Mouse (Mus musculus): ENCODE measurements around the gene Slc27a1. TPM values are rescaled to one million over a fixed set of nuclear protein-coding genes. Genes with fewer than 3 reads are reported as not detected.

Slc27a1 gene
- total and polyA plus RNA-seq, 3 experiments = 0.46 to 1.3 TPM; not detected in 1

DNA sequence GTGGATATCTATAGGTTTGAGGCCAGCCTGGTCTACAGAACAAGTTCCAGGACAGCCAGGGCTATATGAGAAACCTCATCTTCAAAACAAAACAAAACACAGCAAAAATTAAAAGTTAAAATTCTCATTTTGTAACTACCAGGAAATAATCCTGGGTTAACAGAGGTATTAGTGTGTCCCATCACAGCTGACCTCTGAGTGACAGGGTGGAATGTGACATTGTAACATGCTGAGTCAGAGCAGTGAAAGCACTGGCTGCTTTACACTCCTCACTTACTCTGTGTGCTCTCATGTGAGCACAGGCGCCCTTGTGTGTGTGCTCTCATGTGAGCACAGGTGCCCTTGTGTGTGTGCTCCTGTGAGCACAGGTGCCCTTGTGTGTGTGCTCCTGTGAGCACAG lies 6.3 kb downstream of the Slc27a1 start:
- TF ChIP-seq ZNF384 (IDR thresholded peaks at IDR 0.05; ENCODE audit: low read depth, low read length) = no peak
- TF ChIP-seq SIN3A (IDR thresholded peaks at IDR 0.05; ENCODE audit: low read length) = no peak
- TF ChIP-seq CHD1 (IDR thresholded peaks at IDR 0.05; ENCODE audit: low read depth, low read length) = no peak
- TF ChIP-seq EP300 (IDR thresholded peaks at IDR 0.05; ENCODE audit: low read depth in 1 of 2, low read length in 2 of 2) = no peak
- no peak for TF ChIP-seq MYC (IDR thresholded peaks at IDR 0.05; ENCODE audit: low read depth, low read length)
- no peak for TF ChIP-seq TAL1 (IDR thresholded peaks at IDR 0.05; ENCODE audit: low read length)
- no peak for TF ChIP-seq ZMIZ1 (IDR thresholded peaks at IDR 0.05; ENCODE audit: low read depth, low read length)
- no peak for TF ChIP-seq NELFE (IDR thresholded peaks at IDR 0.05; ENCODE audit: low read depth, low read length)
- TF ChIP-seq CTCF (IDR thresholded peaks at IDR 0.05 in 2 of 3, conservative IDR thresholded peaks at IDR 0.05 in 1 of 3; ENCODE audit: control insufficient read depth in 1 of 3, insufficient read depth in 1 of 3, low read depth in 2 of 3, low read length in 3 of 3, poor library complexity in 1 of 3, severe bottlenecking in 1 of 3) = no peak
- TF ChIP-seq RCOR1 (IDR thresholded peaks at IDR 0.05; ENCODE audit: low read depth, low read length) = no peak
- no peaks in the 10 kb centered on the region for H3K9me3 ChIP-seq (replicated peaks; ENCODE audit: insufficient read depth, low read length)
- no peak overlapping the region for H3K9ac ChIP-seq (ENCODE audit: control insufficient read depth, low read depth, low read length, poor library complexity, severe bottlenecking)
- H3K4me1 ChIP-seq (ENCODE audit: control insufficient read depth in 1 of 2, insufficient read depth in 2 of 2, low read length in 2 of 2) = 0 out of 4 replicates have a peak, but pooled peaks cover 0 to 4% of the 10 kb centered on the region in 2 experiments
- no peak overlapping the region for H3K4me3 ChIP-seq (ENCODE audit: control insufficient read depth in 1 of 2, insufficient read depth in 1 of 2, low read depth in 2 of 2, low read length in 2 of 2)
- no peak for DNase-seq (ENCODE audit: low read depth, low spot score)
- H3K27ac ChIP-seq (ENCODE audit: control insufficient read depth, low read depth, low read length) = no peak overlapping the region
- no peaks in the 10 kb centered on the region for H3K79me2 ChIP-seq (ENCODE audit: control insufficient read depth, insufficient read depth, low read length, poor library complexity)
- H3K27me3 ChIP-seq (ENCODE audit: control insufficient read depth in 1 of 2, insufficient read depth in 2 of 2, low read length in 2 of 2) = no peaks in the 10 kb centered on the region; a peak in 2 of 4 replicates
- H3K36me3 ChIP-seq (ENCODE audit: control insufficient read depth in 1 of 2, insufficient read depth in 2 of 2, low read length in 2 of 2) = no peaks in the 10 kb centered on the region

GRCm38 (mm10) chr8:71577856-71578387 lies 9.2 kb downstream of the Slc27a1 start:
- no peaks in the 10 kb centered on the region for H3K9me3 ChIP-seq (replicated peaks; ENCODE audit: insufficient read depth, low read length)
- H3K4me3 ChIP-seq (ENCODE audit: control insufficient read depth in 1 of 2, insufficient read depth in 1 of 2, low read depth in 2 of 2, low read length in 2 of 2) = no peak overlapping the region
- H3K27ac ChIP-seq (ENCODE audit: control insufficient read depth, low read depth, low read length) = no peak overlapping the region
- DNase-seq (ENCODE audit: low read depth, low spot score) = no peak
- H3K79me2 ChIP-seq (ENCODE audit: control insufficient read depth, insufficient read depth, low read length, poor library complexity) = no peaks in the 10 kb centered on the region
- H3K36me3 ChIP-seq (ENCODE audit: control insufficient read depth in 1 of 2, insufficient read depth in 2 of 2, low read length in 2 of 2) = no peaks in the 10 kb centered on the region
- H3K9ac ChIP-seq (ENCODE audit: control insufficient read depth, low read depth, low read length, poor library complexity, severe bottlenecking) = no peak overlapping the region
- TF ChIP-seq NELFE (IDR thresholded peaks at IDR 0.05; ENCODE audit: low read depth, low read length) (no peak), TBP (IDR thresholded peaks at IDR 0.05; ENCODE audit: low read depth, low read length) (no peak), MAFK (IDR thresholded peaks at IDR 0.05; ENCODE audit: borderline replicate concordance, low read depth, low read length) (no peak), UBTF (IDR thresholded peaks at IDR 0.05; ENCODE audit: borderline replicate concordance, insufficient read depth, low read depth, low read length) (no peak), ZMIZ1 (IDR thresholded peaks at IDR 0.05; ENCODE audit: low read depth, low read length) (no peak), MEF2A (IDR thresholded peaks at IDR 0.05; ENCODE audit: extremely low read depth, insufficient replicate concordance, low read depth, low read length, poor library complexity, severe bottlenecking) (no peak), GATA1 (IDR thresholded peaks at IDR 0.05; ENCODE audit: low read depth, low read length) (no peak), USF2 (IDR thresholded peaks at IDR 0.05; ENCODE audit: borderline replicate concordance in 1 of 2, insufficient read depth in 1 of 2, low read depth in 1 of 2, low read length in 2 of 2) (no peak), ZNF384 (IDR thresholded peaks at IDR 0.05; ENCODE audit: low read depth, low read length) (no peak), ZC3H11A (IDR thresholded peaks at IDR 0.05; ENCODE audit: low read depth, low read length) (no peak), RAD21 (IDR thresholded peaks at IDR 0.05; ENCODE audit: low read depth, low read length) (no peak), MYB (IDR thresholded peaks at IDR 0.05; ENCODE audit: low read depth, low read length) (no peak), MYC (IDR thresholded peaks at IDR 0.05; ENCODE audit: low read depth, low read length) (no peak), USF1 (IDR thresholded peaks at IDR 0.05; ENCODE audit: low read depth, low read length) (no peak), EP300 (IDR thresholded peaks at IDR 0.05; ENCODE audit: low read depth in 1 of 2, low read length in 2 of 2) (no peak), POLR2A (IDR thresholded peaks at IDR 0.05; ENCODE audit: control insufficient read depth in 1 of 2, insufficient read depth in 1 of 2, low read depth in 1 of 2, low read length in 2 of 2, poor library complexity in 1 of 2) (no peak)
- H3K4me1 ChIP-seq (ENCODE audit: control insufficient read depth in 1 of 2, insufficient read depth in 2 of 2, low read length in 2 of 2) = 0 out of 4 replicates have a peak, but pooled peaks cover 0 to 4% of the 10 kb centered on the region in 2 experiments
- H3K27me3 ChIP-seq (ENCODE audit: control insufficient read depth in 1 of 2, insufficient read depth in 2 of 2, low read length in 2 of 2) = no peaks in the 10 kb centered on the region; a peak in 2 of 4 replicates

Measured in MEL (cell line).